Mouse (Mus musculus) megakaryocyte-erythroid progenitor cell, adult 5 weeks (primary cell): ENCODE measurements around the gene Snhg11. TPM values are rescaled to one million over a fixed set of nuclear protein-coding genes. Genes with fewer than 3 reads are reported as not detected.

Experiments used
- polyA plus RNA-seq: library from polyadenylated mRNA; stranded (reverse); fragments of >175 nt; gene quantifications from 2 replicates; pipeline ENCODE4 v1.2.3, GENCODE M21; 2012

The Snhg11 gene
- polyA plus RNA-seq: 0.11 and 0.17 TPM in 2 replicates

DNA sequence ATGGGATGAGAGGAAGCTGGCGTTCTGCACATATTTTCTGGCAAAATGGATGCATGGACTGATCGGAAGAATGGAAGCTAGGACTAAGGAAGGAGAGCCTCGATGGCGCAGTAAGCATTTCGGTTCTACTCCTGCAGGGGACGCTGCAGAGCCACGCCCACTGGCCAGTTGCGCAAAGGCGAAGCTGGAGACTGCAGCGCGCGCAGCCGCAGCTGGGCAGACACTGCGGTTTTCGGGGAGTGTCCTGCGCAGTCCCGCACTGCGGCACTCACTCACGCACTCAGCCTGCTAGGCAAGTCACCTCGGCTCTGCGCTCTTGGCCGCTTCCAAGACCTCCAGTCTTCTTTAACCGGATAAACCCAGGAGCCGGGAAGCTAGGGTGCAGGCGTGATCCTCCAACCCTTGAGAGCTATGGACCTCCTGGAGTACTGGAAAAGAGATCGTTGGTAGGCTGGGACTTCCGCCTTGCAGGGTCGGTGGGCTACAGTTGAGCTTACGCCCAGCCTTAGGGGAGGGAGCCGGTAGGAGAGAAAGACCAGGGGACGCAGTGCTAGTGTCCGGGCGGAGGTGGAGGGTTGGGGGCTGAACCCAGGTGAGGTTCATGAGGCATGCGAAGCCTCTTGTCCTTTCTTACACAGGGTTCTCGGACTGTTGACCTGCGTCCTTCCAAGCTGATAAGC is at the start of gene Snhg11:
TSS of gene Snhg11 (plus strand) at position 196 of the 680 bp plus-strand sequence.

DNA sequence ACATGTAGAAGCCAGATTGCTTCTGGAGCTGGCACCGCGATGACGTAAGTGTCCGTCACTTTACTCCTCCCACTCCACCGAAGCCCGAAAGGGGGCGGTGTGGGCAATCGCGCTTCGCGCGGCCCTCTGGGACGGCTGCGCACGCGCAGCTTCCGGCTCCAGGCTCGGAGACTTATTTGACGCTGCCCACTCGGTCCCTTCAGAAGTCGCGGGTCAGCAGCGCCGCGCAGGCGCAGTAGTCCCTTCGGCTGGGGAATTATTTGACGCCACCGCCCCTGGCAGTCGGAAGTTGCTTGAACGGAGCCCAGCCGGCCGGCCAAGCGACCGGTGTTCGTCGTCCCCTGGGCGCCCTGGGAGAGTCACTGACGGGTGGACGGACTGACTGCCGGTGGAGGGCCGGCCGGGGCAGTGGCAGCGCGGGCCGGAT is 34.2 kb downstream of the Snhg11 start, which contains the start of gene Ralgapb:
TSS of gene Ralgapb (plus strand) at position 254 of the 427 bp plus-strand sequence.

Other genes starting within 250 kb of the Snhg11 start
- gene Tgm2, start 229.2 kb upstream of the Snhg11 start, polyA plus RNA-seq: 10.0 and 20.0 TPM in 2 replicates
- 0.03 and 0.04 TPM in 2 replicates for gene D630003M21Rik, start 146.4 kb upstream of the Snhg11 start, polyA plus RNA-seq
- gene Bpi, start 117.5 kb upstream of the Snhg11 start, polyA plus RNA-seq: 0.10 TPM in 1 of 2 replicates, not detected in the other
- gene Lbp, start 69.1 kb upstream of the Snhg11 start, polyA plus RNA-seq: 30.5 and 54.0 TPM in 2 replicates
- 2.5 and 2.9 TPM in 2 replicates for gene Ralgapb, start 34.2 kb downstream of the Snhg11 start, polyA plus RNA-seq
- 0.16 TPM in 1 of 2 replicates, not detected in the other for gene Adig, start 127.0 kb downstream of the Snhg11 start, polyA plus RNA-seq
- gene Arhgap40, start 137.2 kb downstream of the Snhg11 start, polyA plus RNA-seq: 0.17 TPM in 1 of 2 replicates, not detected in the other
- 0.11 and 0.46 TPM in 2 replicates for gene Slc32a1, start 235.1 kb downstream of the Snhg11 start, polyA plus RNA-seq
- 14.9 and 16.9 TPM in 2 replicates for gene Actr5, start 249.2 kb downstream of the Snhg11 start, polyA plus RNA-seq